Mouse (Mus musculus) CH12.LX (cell line): Measurements from ENCODE around the gene Snx9. TPM values are rescaled to one million over a fixed set of nuclear protein-coding genes. Genes with fewer than 3 reads are reported as not detected.

Experiments
- DNase-seq: peaks from one replicate; pipeline ENCODE4 v3.0.0-alpha.2; 2013; ENCODE audit errors: extremely low read depth
- H3K27ac ChIP-seq: 2 replicates; pipeline ENCODE4 v1.5.1; 2012; ENCODE audit warnings: low read depth, mild to moderate bottlenecking, control low read depth, moderate library complexity; ENCODE audit not compliant: insufficient read depth
- H3K27me3 ChIP-seq: replicated peaks from 2 replicates; pipeline ENCODE3; 2012; ENCODE audit warnings: inconsistent platforms
- H3K36me3 ChIP-seq, 2 experiments: replicated peaks in 1 of 2; 2 replicates each; pipeline versions ENCODE3 to v1.6.1; 2012; ENCODE audit warnings: inconsistent platforms in 1 of 2, low read length in 1 of 2, mild to moderate bottlenecking in 1 of 2, mixed read lengths in 1 of 2, moderate library complexity in 1 of 2; ENCODE audit not compliant: control insufficient read depth in 1 of 2, insufficient read depth in 1 of 2
- H3K4me1 ChIP-seq, 2 experiments: 2 replicates each; pipeline ENCODE4 v1.6.1; 2012; ENCODE audit warnings: inconsistent platforms in 1 of 2, moderate library complexity in 1 of 2; ENCODE audit not compliant: insufficient read depth in 2 of 2, control insufficient read depth in 1 of 2
- H3K4me2 ChIP-seq: 2 replicates; pipeline ENCODE4 v1.6.1; 2012; ENCODE audit warnings: low read depth, mild to moderate bottlenecking, control low read depth; ENCODE audit not compliant: poor library complexity, insufficient read depth, severe bottlenecking
- H3K4me3 ChIP-seq, 3 experiments: fragments of 150-350 bp in 1 of 3; sonication (generic) in 1 of 3; replicated peaks in 1 of 3; 2 replicates each; pipeline versions ENCODE3 to v1.5.1; 2011 to 2012; ENCODE audit warnings: low read depth in 2 of 3, low read length in 2 of 3, mild to moderate bottlenecking in 2 of 3, moderate library complexity in 2 of 3, control low read depth in 1 of 3, improper control_type of control experiment in 1 of 3, inconsistent platforms in 1 of 3, mixed read lengths in 1 of 3; ENCODE audit not compliant: poor library complexity in 1 of 3
- H3K79me2 ChIP-seq: replicated peaks from 2 replicates; pipeline ENCODE4 v1.6.1; 2012; ENCODE audit warnings: mild to moderate bottlenecking, moderate library complexity; ENCODE audit not compliant: control insufficient read depth, poor library complexity, insufficient read depth, severe bottlenecking; ENCODE audit errors: extremely low read depth
- H3K9ac ChIP-seq: 2 replicates; pipeline ENCODE4 v1.6.1; 2012; ENCODE audit warnings: low read depth, mild to moderate bottlenecking, control low read depth, moderate library complexity; ENCODE audit not compliant: insufficient read depth
- H3K9me3 ChIP-seq: replicated peaks from 2 replicates; pipeline ENCODE3; 2012; ENCODE audit warnings: low read length, inconsistent platforms, mixed read lengths
- CTCF ChIP-seq, 2 experiments: IDR thresholded peaks in 1 of 2; conservative IDR thresholded peaks in 1 of 2; 2 replicates each; pipeline ENCODE4 v1.5.1; 2011 to 2012; ENCODE audit warnings: low read depth in 2 of 2, low read length in 2 of 2, improper control_type of control experiment in 1 of 2, inconsistent platforms in 1 of 2, mild to moderate bottlenecking in 1 of 2, moderate library complexity in 1 of 2
- ELF1 ChIP-seq: IDR thresholded peaks from 2 replicates; pipeline ENCODE4 v1.6.1; 2014; ENCODE audit warnings: low read depth, mild to moderate bottlenecking, inconsistent platforms, low read length, improper control_type of control experiment
- ETS1 ChIP-seq: conservative IDR thresholded peaks from 2 replicates; pipeline ENCODE4 v1.6.1; 2012; ENCODE audit warnings: low read depth, mild to moderate bottlenecking, inconsistent platforms, low read length, improper control_type of control experiment, moderate library complexity
- IRF4 ChIP-seq: IDR thresholded peaks from 2 replicates; pipeline ENCODE4 v1.6.1; 2014; ENCODE audit warnings: low read depth, mild to moderate bottlenecking, inconsistent platforms, low read length, improper control_type of control experiment
- JUN ChIP-seq: IDR thresholded peaks from 2 replicates; pipeline ENCODE4 v1.6.1; 2011; ENCODE audit warnings: low read depth, mild to moderate bottlenecking, low read length, improper control_type of control experiment, moderate library complexity; ENCODE audit not compliant: insufficient read depth
- JUND ChIP-seq: conservative IDR thresholded peaks from 2 replicates; pipeline ENCODE4 v1.6.1; 2011; ENCODE audit warnings: low read depth, low read length, improper control_type of control experiment
- MAFK ChIP-seq: IDR thresholded peaks from 2 replicates; pipeline ENCODE4 v1.6.1; 2011; ENCODE audit warnings: low read length, improper control_type of control experiment; ENCODE audit not compliant: insufficient replicate concordance
- MXI1 ChIP-seq: IDR thresholded peaks from 2 replicates; pipeline ENCODE4 v1.6.1; 2011; ENCODE audit warnings: mild to moderate bottlenecking, low read depth, low read length, improper control_type of control experiment
- MYC ChIP-seq: IDR thresholded peaks from 2 replicates; pipeline ENCODE4 v1.6.1; 2011; ENCODE audit warnings: low read depth, mild to moderate bottlenecking, improper control_type of control experiment, low read length
- PAX5 ChIP-seq: IDR thresholded peaks from 2 replicates; pipeline ENCODE4 v1.6.1; 2012; ENCODE audit warnings: low read length, inconsistent platforms, mixed read lengths
- USF2 ChIP-seq: conservative IDR thresholded peaks from 2 replicates; pipeline ENCODE4 v1.6.1; 2011; ENCODE audit warnings: low read depth, low read length, improper control_type of control experiment
- ZNF384 ChIP-seq: IDR thresholded peaks from 2 replicates; pipeline ENCODE4 v1.6.1; 2012; ENCODE audit warnings: low read depth, low read length, improper control_type of control experiment, inconsistent platforms
- dilution Hi-C: fragments of 300-500 bp; cut with MboI; formaldehyde crosslinking; loops from 2 replicates; pipeline ENCODE4 v1.14.3; 2020; ENCODE audit warnings: low sequenced_read_pairs; ENCODE audit not compliant: extremely low pct_unique_long_range_greater_than_20kb, extremely low pct_ligation_motif_present
- in situ Hi-C: fragments of 300-500 bp; cut with MboI; formaldehyde crosslinking; loops from 3 replicates; pipeline ENCODE4 v1.14.3; 2019; ENCODE audit warnings: low sequenced_read_pairs, low pct_ligation_motif_present, low pct_unique_long_range_greater_than_20kb, mixed read lengths
- polyA plus RNA-seq: library from polyadenylated mRNA; unstranded; fragments of >175 nt; gene quantifications from 2 replicates; pipeline ENCODE4 v1.2.1, GENCODE M21; 2012; ENCODE audit warnings: low read depth; ENCODE audit not compliant: insufficient read length
- total RNA-seq, 2 experiments: library from RNA; depleted of rRNA; stranded (reverse); fragments of 300-350 nt in 1 of 2; fragments of >200 nt in 1 of 2; gene quantifications; 2 replicates each; pipeline ENCODE4 v1.2.3; 2012 to 2014

The Snx9 gene
- total and polyA plus RNA-seq, 3 experiments, result 16.3 to 26.3 (median 17.1) TPM

DNA sequence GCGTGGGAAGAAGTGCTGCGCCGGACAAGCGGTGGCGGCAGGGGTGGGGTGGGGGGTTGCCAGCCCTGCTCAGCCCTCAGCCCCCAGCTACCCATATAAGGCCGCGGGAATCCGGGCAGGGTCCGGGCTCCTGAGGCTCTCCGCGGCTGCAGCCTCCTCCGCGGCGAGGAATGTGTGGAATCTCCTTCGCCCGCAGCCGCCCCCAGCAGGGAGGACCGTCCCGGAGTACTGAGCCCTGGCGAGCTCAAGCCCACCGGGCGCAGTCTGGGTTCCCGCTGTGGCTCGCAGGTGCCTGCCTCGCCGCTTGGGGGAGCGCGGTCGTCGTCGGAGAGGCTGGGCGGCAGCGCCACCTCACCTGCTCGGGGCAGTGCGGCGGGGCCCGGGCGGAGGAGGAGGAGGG lies 99.7 kb downstream of the Snx9 start (continued):
- TF ChIP-seq JUND (no peak), CTCF (conservative IDR thresholded peaks at IDR 0.05 in 1 of 2, IDR thresholded peaks at IDR 0.05 in 1 of 2; ENCODE audit: low read depth in 2 of 2, low read length in 2 of 2) (peak in 1 of 2 experiments; percentile 89; a peak in 2 of 4 replicates), JUN (no peak), USF2 (no peak), ETS1 (no peak), MAFK (no peak), ZNF384 (no peak), IRF4 (peak; percentile 24; the same call in 1 of the 2 replicates)

DNA sequence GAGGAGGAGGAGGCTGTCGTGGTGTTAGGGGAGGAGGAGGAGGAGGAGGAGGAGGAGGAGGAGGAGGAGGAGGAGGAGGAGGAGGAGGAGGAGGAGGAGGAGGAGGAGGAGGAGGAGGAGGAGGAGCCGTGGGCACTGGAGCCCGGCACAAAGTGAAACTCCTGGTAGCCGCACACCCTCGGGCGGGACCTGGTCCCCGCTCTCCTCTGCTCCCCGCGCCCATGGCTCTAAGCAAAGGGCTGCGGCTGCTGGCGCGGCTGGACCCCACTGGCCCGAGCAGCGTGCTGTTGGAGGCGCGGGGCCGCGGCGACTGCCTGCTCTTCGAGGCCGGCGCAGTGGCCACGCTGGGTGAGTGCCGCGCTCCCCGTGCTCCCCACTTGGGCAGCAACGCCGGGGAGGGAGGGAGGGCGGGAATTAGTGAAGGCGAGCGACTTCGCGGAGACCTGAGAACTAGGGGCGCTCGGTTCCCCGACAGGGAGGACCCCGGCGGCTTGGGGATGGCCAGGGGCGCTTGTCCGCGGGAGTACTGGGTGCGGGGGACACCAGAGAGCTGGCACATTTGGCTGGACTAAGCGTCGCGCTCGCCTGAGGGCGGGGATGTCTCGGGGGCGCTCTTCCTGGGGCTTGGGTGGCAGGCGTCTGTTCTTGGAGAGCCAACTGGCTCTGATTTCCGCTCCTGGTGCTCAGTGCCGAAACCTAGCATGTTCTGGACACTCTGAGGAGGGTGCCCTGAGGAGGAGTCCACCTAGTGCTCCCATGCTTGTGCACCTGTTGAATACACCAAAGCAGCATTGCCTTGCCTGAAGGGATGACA lies 100.3 kb downstream of the Snx9 start, which contains the start of gene Synj2:
Gene Synj2 (plus strand): TSS at position 51 of the 814 bp plus-strand sequence.
- TF ChIP-seq MYC (no peak), ELF1 (no peak), MXI1 (0 out of 2 replicates have a peak, but pooled peaks have one; percentile 21), JUN (no peak)
- in situ Hi-C loops, result loop anchor here (5.0 kb wide), 2 partner anchors 36 to 66 kb away; no protein-coding TSS in a partner anchor
- Histone ChIP-seq H3K4me2 (peak within 1 kb of the TSS; percentile 86), H3K9ac (peak within 1 kb of the TSS; percentile 36), H3K27ac (no peak within 1 kb of the TSS), H3K27me3 (peaks cover 6% of the 10 kb centered on the region), H3K4me1 (peaks cover 4 to 28% of the 10 kb centered on the region in 2 experiments; a peak in 3 of 4 replicates), H3K4me3 (peak within 1 kb of the TSS; percentile 40 to 67 (median 66)), H3K79me2 (no peaks in the 10 kb centered on the region), H3K9me3 (peaks cover 4% of the 10 kb centered on the region), H3K36me3 (no peaks in the 10 kb centered on the region)
- dilution Hi-C loops, result no loop called here
- DNase-seq, result no peak

DNA sequence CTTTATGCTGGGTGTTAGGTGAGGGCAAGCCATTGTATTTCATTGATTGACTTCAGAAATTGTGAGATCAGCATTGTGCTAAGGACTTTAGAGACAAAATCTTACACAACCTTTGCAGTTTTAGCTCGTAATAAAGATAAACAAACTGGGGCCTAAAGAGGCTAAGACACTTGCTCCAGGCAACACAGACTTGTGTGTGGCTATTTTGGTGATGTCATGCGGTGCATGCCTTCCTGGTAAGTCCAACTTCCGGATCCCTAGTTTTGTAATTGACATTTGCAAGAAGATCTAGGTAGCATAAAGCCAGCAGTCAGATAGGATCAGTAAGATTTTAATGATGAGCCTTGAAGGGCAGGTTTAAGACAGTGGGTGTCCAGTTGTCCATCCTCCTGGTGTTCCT lies 101.0 kb downstream of the Snx9 start:
- dilution Hi-C loops, result no loop called here
- peak overlapping the region in 1 of 3 experiments; percentile 5 for H3K4me3 ChIP-seq

More for the DNA sequence above, 101.0 kb downstream of the Snx9 start:
- Histone ChIP-seq H3K4me1 (peaks cover 4 to 28% of the 10 kb centered on the region in 2 experiments; a peak in 3 of 4 replicates), H3K79me2 (no peaks in the 10 kb centered on the region), H3K27ac (no peak overlapping the region), H3K9ac (no peak overlapping the region), H3K9me3 (peaks cover 4% of the 10 kb centered on the region), H3K4me2 (peak overlapping the region; percentile 84; the same call in 1 of the 2 replicates), H3K36me3 (no peaks in the 10 kb centered on the region)
- in situ Hi-C loops, result loop anchor here (5.0 kb wide), 2 partner anchors 35 to 65 kb away; no protein-coding TSS in a partner anchor
- no peak for DNase-seq
- no peak for TF ChIP-seq PAX5
- TF ChIP-seq, all 38 proteins: peak for 0
- H3K27me3 ChIP-seq, result peaks cover 6% of the 10 kb centered on the region
